Mouse (Mus musculus): ENCODE data around the gene Armcx5.

DNA sequence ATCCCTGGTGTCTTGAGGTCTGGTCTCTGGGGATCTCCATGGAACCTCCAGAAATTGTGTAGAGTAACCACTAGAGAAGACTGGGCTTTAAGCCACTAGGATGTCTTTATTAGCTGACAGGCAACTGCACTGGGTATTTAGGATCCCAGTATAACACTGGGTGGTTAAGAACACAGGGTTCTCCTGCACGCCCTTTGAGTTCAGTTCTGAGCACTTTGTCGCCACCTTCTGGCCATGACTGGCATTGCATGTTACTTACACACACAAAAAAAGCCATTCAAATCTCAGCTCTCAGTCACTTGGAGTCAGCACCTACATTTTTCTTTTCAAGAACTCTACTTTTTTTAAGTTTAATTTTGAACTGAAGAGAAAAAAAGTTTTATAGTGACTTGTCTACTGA is 10.3 kb downstream of the Armcx5 start:
- no peak for TF ChIP-seq POLR2A (IDR thresholded peaks at IDR 0.05; ENCODE audit: borderline replicate concordance, control insufficient read depth, low read depth, low read length)
- peak; percentile 63 for TF ChIP-seq CTCF (IDR thresholded peaks at IDR 0.05; ENCODE audit: control insufficient read depth, insufficient read depth, low read length)
